Mouse (Mus musculus): Measurements from ENCODE around the gene Als2cr12.
"Not testable (repeated sequence)": the region's sequence is repeated elsewhere in the genome, so short reads cannot be mapped to it uniquely, and the experiment has no call there.

Gene Als2cr12

GRCm38 (mm10) chr1:58695810-58696209 is at the start of gene Als2cr12:
Gene Als2cr12, minus strand, starts transcription at chr1:58695989.
- DNase-seq: not testable (repeated sequence)

- DNase-seq: peak; percentile 68
These were observed 48.9 kb upstream of the Als2cr12 start for GRCm38 (mm10) chr1:58744645-58745044.

GRCm38 (mm10) chr1:58743252-58743651 is 47.5 kb upstream of the Als2cr12 start:
- no peak for DNase-seq

GRCm38 (mm10) chr1:58742571-58743021 is 46.8 kb upstream of the Als2cr12 start:
- DNase-seq: no peak

- no peak for DNase-seq
These were observed 43.7 kb upstream of the Als2cr12 start for GRCm38 (mm10) chr1:58739529-58739928.

GRCm38 (mm10) chr1:58736968-58737367 is 41.2 kb upstream of the Als2cr12 start:
- no peak for DNase-seq

- no peak for DNase-seq
These were observed 40.2 kb upstream of the Als2cr12 start for GRCm38 (mm10) chr1:58735962-58736361.

- no peak for DNase-seq
These were observed 38.5 kb upstream of the Als2cr12 start for GRCm38 (mm10) chr1:58734043-58734920.

GRCm38 (mm10) chr1:58733636-58734035 is 37.8 kb upstream of the Als2cr12 start:
- DNase-seq: no peak

- DNase-seq: no peak
These were observed 32.7 kb upstream of the Als2cr12 start for GRCm38 (mm10) chr1:58728590-58728868.

- DNase-seq: no peak
These were observed 32.2 kb upstream of the Als2cr12 start for GRCm38 (mm10) chr1:58727747-58728589.

- peak; percentile 46 for DNase-seq
These were observed 31.4 kb upstream of the Als2cr12 start for GRCm38 (mm10) chr1:58727019-58727746.

- no peak for DNase-seq
These were observed 30.0 kb upstream of the Als2cr12 start for GRCm38 (mm10) chr1:58725767-58726166.

GRCm38 (mm10) chr1:58725095-58725494 is 29.3 kb upstream of the Als2cr12 start:
- DNase-seq: no peak

GRCm38 (mm10) chr1:58724533-58724932 is 28.7 kb upstream of the Als2cr12 start:
- DNase-seq: no peak

GRCm38 (mm10) chr1:58723809-58724405 is 28.1 kb upstream of the Als2cr12 start:
- no peak for DNase-seq

GRCm38 (mm10) chr1:58723062-58723808 is 27.4 kb upstream of the Als2cr12 start:
- no peak for DNase-seq

- no peak for DNase-seq
These were observed 26.5 kb upstream of the Als2cr12 start for GRCm38 (mm10) chr1:58722115-58722938.

GRCm38 (mm10) chr1:58720988-58721387 is 25.2 kb upstream of the Als2cr12 start:
- DNase-seq: no peak

- peak; percentile 35 for DNase-seq
These were observed 24.3 kb upstream of the Als2cr12 start for GRCm38 (mm10) chr1:58720090-58720489.

- no peak for DNase-seq
These were observed 23.7 kb upstream of the Als2cr12 start for GRCm38 (mm10) chr1:58719356-58719945.

All from lung, postnatal 10 days (tissue).